Mouse (Mus musculus): Measurements from ENCODE around the gene Rsbn1l. TPM values are rescaled to one million over a fixed set of nuclear protein-coding genes. Genes with fewer than 3 reads are reported as not detected.

Rsbn1l gene
- total RNA-seq, 2 experiments from 2014 or later: 21.0 to 21.1 TPM

DNA sequence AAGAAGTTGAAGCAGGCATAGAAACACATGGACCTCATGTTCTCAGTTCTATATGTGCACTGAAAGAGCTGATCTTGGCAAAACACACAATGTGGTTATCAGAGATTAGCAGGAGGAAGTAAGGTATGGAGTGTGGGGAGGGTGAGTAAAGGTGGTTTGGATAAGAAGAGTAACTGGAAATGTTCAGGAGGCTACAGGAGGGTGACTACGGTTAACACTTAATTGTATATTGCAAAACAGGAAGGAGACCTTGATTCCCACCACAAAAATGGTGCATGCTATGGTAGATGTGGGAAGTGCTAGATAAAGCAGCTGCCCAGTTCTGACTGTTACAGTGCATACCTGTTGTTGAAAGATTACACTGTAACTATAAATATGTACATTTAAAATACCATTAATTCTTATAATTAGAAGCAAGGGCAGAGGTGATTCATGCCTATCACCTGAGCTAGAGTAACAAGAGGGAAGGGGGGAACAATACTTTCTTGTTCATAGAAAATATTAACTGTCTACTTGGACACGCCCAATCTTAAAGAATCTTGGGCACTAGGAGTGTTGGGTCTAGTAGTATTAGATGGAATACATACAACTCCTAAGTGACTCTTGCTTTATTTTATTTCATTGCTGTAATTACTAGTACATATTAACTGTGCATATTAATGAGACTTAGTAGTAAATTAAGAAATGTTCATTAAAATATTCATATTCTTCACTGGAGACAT lies 58.6 kb downstream of the Rsbn1l start:
- DNase-seq: no peak

DNA sequence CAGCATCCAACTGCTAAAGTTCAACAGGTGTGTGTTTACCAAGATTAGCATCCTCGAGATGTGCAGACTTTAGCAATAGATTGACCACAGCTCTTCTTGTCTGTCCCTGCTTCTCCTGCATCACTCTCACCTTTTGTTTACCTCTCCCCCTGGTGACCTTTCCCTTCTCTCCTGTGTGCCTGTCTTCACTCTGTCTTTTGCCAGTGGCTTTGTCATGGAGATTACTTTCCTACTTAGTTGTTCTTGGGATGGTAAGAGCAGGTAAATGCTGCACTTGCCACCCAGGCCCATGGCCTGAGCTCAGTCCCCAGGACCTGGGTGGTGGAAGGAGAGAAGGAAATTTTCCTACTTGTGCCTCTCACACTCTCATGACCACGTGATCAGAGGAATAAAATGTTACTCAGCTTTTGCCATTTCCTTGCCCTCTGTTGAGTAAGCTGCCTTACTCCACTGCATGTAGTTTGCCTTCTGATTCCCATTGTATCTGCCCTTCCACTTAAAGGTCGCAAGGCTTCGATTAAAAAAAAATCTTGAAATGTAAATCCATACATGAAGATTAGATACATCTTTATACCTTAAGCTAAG lies 72.1 kb downstream of the Rsbn1l start:
- DNase-seq: no peak

DNA sequence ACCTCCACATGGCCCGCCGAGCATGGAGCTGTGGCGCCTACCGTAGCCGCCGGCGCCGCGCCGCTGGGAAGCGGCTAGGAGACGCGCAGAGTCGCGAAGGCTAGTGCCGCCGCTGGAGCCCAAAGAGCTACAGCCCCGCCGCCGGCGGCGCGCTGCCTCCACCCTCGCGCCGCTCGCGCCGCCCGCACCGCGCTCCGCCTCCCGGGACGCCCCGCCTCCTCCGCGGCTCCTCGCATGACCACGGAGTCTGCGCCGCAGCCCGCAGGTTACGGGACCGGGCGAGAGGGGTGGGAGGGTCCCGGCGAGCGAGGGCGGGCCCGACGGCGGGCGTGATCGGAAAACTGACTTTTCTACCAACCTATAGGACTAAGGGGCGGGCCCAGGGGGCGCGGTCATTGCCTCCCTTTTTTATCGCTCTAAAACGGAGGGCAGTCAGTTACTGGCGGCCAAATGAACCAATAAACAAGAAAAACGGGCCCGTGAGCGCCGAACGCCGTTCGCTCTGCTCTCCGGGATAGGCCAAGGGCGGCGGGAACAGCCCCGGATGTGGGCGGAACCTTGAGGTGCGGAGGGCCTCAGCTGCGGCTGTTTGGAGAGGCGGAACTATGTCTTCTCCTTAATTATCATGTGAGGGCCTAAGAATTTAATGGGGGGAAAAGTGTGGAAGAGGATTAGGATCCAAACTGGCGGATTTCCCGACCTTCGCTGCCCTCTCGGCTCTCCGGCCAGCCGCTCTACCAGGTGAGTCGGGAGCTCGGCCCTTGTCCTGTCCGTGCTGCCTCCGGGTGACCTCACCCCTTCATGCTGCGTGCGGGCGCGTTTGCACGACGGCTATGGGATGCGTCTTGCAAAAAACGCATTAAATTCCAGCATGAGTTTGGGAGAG lies 74.0 kb downstream of the Rsbn1l start, which contains the start of the genes Phtf2 and Tmem60:
Gene Phtf2 (minus strand): TSS at position 210 of the 886 bp plus-strand sequence.
Gene Tmem60 (plus strand): TSS at position 277 of the 886 bp plus-strand sequence.
- peak; percentile 99 for DNase-seq

DNA sequence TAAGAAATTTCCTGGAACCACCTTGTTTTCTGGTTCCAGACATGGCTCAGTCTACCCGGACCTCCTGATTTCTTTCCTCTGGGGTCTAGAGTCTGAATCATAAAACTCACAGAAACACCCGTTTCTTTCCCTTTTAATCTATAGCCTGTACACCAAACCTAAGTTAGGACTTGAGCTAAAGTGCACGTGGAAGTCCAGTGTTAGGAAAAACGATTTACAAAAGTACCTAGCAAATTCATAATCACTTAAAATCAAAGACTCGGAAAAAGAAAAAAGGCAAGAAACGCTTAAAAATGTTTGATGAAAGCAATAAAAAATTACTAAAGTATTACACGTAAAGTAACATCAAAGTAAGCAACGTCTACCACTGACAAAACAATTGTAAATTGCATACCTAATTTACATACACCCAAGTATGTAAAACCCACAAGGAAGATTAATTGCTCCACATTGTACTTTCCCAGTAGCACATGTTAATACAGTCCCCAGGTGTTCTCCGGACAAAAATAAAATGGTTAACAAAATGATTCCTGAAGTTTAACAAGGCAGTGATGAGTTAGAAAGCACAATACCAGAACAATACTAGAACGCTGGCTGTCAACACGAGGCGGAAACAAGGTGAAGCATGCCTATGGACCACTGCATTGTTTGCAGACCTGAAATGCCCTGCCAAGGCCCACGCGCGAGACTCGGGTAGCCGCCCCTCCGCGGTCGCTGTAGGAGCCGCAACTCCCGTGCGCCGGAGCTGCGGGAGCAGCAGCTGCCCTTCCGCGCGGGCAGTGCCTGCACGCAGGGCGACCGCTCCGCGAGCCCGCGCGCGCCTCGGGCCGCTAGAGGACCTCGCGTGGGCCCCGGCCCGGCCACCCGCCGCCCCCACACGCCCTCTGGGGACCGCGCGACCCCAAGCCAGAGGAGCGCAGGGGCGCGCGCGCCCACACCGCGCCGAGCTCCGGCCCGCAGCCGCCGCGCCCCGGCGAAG lies 75.1 kb downstream of the Rsbn1l start:
- peak; percentile 62 for DNase-seq

DNA sequence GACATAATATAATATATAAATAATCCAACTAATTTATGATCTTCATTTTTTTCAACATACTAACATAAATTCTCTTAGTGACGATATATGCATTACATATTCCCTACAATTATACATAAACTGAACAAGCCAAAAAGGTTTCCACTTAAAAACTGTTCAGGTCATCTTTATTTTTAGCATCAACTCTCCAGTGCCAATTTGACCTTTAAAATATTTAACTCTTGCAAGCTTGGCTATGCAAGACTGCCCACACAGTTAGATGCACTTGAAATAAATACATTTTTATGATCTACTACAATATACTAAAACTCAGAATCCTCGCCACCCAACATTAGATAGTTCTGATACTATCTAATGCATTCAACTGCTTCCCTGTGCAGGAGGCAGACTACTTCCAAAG lies 75.8 kb downstream of the Rsbn1l start:
- DNase-seq: no peak

DNA sequence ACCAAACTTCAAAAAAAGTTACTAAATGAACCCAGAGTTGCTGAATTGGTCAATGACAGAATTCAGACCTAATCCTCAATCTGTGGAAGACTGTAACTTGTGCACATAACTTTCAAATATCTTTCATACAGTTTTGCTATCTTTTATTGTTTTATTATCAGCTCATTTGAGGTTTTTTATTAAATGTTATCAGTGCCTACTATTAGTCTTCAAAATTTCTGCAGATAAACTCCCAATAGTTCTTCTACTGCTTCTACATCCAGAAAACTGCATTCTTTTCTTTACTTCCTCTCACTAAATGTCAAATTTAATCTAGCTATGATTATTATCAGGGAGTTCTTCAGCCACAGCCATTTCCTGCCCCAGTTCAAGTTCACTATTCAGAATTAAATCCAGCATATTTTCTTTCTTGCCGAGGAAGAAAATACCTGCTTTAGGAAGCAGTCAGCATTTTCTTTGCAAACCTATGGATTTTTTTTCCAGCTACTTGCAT lies 79.2 kb downstream of the Rsbn1l start:
- no peak for DNase-seq

DNA sequence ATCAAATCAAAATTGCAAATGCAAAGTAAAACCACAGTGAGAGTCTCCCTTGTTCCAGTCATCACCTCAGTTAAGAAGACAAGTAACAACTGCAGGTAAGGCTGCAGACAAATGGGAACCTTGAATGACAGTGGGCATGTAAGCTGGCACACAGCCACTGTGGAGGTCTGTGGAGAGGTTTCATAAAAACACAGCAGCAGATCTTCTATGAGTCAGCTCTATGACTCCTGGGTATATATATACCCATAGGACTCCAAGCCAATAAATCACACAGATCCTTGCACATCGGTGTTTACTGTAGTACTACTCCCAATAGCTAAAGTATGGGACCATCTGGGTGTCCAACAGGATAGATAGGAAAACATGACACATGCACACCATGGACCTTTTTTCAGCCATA lies 83.1 kb downstream of the Rsbn1l start:
- DNase-seq: no peak

DNA sequence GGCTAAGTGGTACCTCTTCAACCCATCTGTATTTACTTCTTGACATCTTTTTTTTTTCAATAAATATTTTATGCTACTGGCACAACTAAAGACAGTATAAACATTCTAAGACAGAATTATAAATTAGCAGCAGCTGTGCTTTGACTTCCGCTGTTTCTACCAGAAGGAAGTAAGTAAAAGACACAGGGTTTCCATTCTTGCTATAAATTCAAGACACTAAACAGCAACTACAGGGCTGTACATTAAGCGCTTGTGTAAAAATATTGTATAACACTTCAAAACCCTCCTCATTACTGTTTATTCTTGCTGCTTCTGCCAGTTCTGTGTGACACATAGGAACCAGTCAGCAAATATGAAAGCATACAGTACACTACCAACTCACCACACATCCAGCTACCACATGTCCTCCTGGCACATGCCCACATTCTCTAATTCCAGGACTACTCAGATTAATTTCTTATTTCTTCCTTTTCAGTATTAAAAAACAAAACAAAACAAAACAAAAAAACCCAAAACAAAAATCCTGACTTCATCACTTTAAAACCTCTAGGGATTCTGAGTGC lies 90.9 kb downstream of the Rsbn1l start:
- no peak for DNase-seq

DNA sequence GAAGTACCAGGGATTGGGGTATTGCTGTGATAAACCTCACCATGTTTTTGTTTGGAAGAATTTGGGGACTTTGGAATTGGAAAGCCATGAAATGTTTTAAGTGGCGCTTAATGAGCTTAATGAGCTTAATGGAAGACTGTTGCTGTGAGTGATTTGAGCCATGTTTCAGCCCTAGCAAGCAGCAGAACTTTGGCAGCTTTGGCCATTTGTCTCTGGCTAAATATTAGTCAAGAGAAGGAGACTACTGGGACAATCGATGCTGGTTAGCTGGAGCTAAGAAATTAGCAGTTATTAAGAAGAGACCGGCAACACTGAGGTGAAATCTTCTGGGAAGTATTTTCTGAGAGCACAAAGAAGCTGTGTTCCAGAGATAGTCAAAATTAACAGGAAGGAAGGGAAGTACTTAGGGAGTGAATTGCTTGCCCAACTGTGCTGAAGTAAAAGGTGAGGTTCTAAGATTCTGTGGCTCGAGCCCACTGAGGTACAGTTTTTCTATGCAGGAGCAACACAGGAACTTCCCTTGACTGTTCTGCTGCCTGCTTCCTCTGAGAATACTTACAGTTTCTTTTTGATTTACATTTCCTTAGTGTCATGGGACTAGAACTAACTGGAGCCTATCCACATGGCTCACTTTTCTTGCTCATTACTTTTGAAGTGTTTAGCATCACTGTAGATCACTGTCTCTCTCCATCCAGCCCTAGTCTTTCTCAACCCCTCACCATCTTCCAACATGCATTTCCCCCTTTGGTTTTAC lies 91.8 kb downstream of the Rsbn1l start:
- no peak for DNase-seq

DNA sequence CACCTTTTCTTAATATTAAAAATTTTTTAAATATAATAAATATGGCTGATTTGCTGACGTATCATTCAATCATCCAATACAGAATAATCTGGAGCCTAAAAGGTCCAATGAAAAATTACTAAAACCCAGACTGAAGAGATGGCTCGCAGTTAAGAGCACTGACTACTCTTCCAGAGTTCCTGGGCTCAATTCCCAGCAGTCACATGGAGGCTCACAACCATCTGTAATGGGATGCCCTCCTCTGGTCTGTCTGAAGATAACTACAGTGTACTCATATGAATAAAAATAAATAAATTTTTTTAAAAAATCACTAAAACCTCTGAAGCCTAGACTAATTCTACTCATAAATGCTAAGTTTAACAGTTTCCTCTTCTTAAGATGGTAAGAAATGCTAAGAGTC lies 94.3 kb downstream of the Rsbn1l start:
- no peak for DNase-seq

DNA sequence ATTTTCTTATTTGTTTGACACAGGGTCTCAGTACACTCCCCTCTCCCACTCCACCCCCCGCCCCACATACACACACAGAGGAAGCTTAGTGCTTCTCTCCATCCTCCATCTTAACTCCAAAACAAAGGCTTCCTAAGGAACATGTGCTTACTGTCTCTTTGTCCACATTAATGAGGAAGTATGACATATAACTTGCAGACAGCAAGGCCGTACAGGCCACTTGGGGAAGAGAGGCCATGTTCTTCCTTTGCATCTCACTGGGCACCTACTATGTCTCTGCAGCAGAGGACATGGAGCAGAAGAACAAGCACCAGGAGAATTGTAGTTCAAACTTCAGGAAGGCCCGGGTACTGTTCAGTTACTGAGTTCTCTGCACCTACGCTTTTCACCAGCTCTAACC lies 95.6 kb downstream of the Rsbn1l start:
- DNase-seq: no peak

DNA sequence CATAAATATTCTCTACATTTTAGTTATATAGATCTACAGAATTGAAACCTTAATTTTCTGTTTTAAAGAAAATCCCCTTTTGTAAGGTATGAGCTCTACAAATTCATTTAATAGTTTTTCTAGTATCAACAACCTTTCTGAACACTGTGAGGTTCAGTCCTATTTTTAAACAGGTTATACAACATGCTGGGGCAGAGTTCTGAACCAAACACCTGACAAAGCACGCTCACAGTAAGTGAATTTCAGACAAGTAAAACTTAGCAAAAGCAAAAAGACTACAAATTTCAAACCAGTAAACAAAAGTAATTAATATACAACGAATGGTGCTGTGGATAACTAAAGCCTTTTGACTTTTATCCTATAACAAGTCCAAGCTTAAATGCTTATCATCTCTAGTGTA lies 97.8 kb downstream of the Rsbn1l start:
- DNase-seq: no peak

DNA sequence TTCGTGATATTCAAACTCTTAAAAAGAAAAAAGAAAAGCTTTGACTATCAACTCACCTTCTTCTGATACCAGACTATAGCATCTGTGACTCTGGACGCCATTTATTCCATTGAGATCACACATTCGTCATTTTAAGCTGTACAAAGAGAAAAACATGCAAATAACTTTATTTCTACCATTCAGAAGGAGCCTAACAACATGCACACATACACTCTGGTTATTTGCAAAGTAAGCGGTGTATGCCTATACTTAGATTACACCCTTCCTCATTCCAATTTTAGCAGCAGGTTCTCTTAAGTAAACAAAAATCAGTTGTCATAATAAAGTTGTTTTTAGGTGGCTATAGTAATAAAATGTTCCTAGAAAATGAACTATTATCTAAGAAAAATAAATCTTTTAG lies 101.1 kb downstream of the Rsbn1l start:
- DNase-seq: no peak

DNA sequence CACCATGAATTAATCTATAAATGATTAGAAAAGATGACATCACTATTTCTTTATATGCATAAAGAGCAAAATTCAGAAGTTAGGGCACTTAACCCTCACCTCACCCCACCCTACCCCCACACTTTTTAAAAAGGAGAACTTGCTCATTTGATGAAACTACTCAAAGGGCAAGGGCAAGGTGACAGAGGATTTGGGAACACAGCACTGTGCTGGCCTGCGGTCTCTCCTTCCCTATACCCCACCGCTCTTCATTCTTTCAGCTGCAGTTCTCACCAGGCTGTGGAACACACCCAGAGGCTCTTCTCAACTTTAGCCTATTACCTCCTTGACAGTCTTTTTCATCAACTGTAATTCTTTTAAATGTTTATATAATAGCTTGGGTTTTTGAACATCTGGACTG lies 109.2 kb downstream of the Rsbn1l start:
- DNase-seq: no peak

DNA sequence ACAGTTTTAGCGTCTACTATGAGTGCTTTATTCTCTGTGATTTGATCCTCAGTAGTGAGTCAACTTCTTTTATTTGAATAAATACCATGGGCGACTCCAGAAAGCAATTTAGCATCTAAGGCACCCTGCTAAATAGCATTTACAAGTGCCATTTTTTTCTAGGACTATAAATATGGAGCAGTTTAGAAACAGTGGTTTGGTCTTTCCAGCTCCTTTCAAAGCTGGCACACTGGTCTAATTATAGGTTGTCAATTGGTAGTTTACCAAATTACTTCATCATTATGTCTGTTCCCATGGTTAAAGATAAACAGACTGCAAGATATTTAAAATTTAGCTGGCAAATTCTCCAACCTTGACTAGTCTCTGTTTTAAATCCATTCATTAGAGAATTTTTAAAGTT lies 112.4 kb downstream of the Rsbn1l start:
- no peak for DNase-seq

DNA sequence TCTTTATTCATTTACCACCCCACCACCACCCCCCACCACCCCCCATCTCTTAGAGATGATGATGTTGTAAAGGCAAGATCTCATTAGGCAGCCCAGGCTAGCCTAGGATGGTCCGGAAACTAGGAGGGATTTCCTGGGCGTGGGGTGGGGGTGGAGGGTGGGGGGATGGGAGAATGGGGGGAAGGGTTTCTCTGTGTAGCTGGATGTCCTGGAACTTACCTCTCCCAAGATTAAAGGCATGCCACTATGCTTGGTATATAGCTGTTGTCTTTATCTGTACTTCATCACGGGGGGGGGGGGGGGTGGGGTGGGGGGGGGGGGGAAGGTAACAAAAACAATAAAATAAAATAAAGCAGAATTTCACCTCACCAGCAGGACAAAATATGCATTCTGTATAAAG lies 112.8 kb downstream of the Rsbn1l start:
- DNase-seq: no peak

Data from heart, postnatal 4 days (tissue).